ENCODE assay signal across 16 mouse cellular contexts in genomic region chr4:134455310-134455709, GRCm38 (mm10). TPM values are rescaled to one million over a fixed set of nuclear protein-coding genes. Genes with fewer than 3 reads are reported as not detected.
A peak's percentile ranks its signal among the peaks of the same experiment; 100 is the strongest.
DNase-seq lines count a peak whose midpoint lies in the region; ATAC-seq lines count a peak whose summit lies in the region.
"Had no signal": no experiment of that assay in that cellular context is flagged by ENCODE, and none has a peak within 500 bp of the region (broad histone marks: within the 10 kb centered on the region; RNA-seq: fewer than 3 reads in every experiment).

No protein-coding gene starts in this region.

- no peaks in the 10 kb centered on the region for H3K36me3 ChIP-seq in forebrain, embryonic 12.5 days (replicated peaks)
- no peaks in the 10 kb centered on the region for H3K36me3 ChIP-seq in forebrain, embryonic 11.5 days (ENCODE audit: control insufficient read depth, insufficient read depth, low read length)
- no peaks in the 10 kb centered on the region for H3K36me3 ChIP-seq in hindbrain, embryonic 16.5 days (ENCODE audit: control insufficient read depth, insufficient read depth, low read length)
- H3K36me3 ChIP-seq: embryonic facial prominence, embryonic 12.5 days; heart, embryonic 15.5 days; midbrain, embryonic 12.5 days; neural tube, embryonic 15.5 days had no signal

- H3K4me3 ChIP-seq in forebrain, embryonic 12.5 days (replicated peaks) = no peak overlapping the region
- H3K4me3 ChIP-seq in forebrain, embryonic 11.5 days (ENCODE audit: low read depth, low read length) = no peak overlapping the region
- H3K4me3 ChIP-seq in hindbrain, embryonic 16.5 days (ENCODE audit: low read length) = no peak overlapping the region
- H3K4me3 ChIP-seq: embryonic facial prominence, embryonic 12.5 days; heart, embryonic 15.5 days; midbrain, embryonic 12.5 days; neural tube, embryonic 15.5 days had no signal

- no peak for ATAC-seq in forebrain, embryonic 12.5 days (ENCODE audit: low FRiP score)
- no peak for ATAC-seq in forebrain, embryonic 11.5 days (replicated peaks; ENCODE audit: low FRiP score)
- ATAC-seq in hindbrain, embryonic 16.5 days = no peak
- ATAC-seq: forebrain, postnatal 0 days had no signal

- H3K9ac ChIP-seq in forebrain, embryonic 12.5 days = no peak overlapping the region
- H3K9ac ChIP-seq in forebrain, embryonic 11.5 days (ENCODE audit: low read length) = no peak overlapping the region
- no peak overlapping the region for H3K9ac ChIP-seq in hindbrain, embryonic 16.5 days (ENCODE audit: low read depth, low read length)
- H3K9ac ChIP-seq: embryonic facial prominence, embryonic 12.5 days; forebrain, postnatal 0 days; heart, embryonic 15.5 days; midbrain, embryonic 12.5 days; neural tube, embryonic 15.5 days had no signal

- peaks cover 13% of the 10 kb centered on the region for H3K27me3 ChIP-seq in forebrain, embryonic 12.5 days
- H3K27me3 ChIP-seq in forebrain, embryonic 11.5 days (ENCODE audit: control insufficient read depth, insufficient read depth, low read length) = no peaks in the 10 kb centered on the region
- no peaks in the 10 kb centered on the region for H3K27me3 ChIP-seq in hindbrain, embryonic 16.5 days (replicated peaks; ENCODE audit: control insufficient read depth, insufficient read depth, low read length)

- DNase-seq in forebrain, embryonic 11.5 days (ENCODE audit: low spot score) = no peak
- DNase-seq in 416B (ENCODE audit: low read depth) = peak; percentile 58
- DNase-seq in kidney, postnatal 10 days = peak; percentile 53
- DNase-seq in lung, postnatal 4 days = peak; percentile 44 to 47
- DNase-seq in urinary bladder, adult 18-20 months (ENCODE audit: low spot score in 2 of 2) = no peak
- no peak for DNase-seq in ovary, postnatal 14 days (ENCODE audit: low spot score)
- DNase-seq: adrenal gland, adult 8-10 months; cerebellum, adult 11-12 months; forebrain, postnatal 0 days; left cerebral cortex, postnatal 4 days had no signal

- no peaks in the 10 kb centered on the region for H3K9me3 ChIP-seq in forebrain, embryonic 12.5 days
- H3K9me3 ChIP-seq in forebrain, embryonic 11.5 days (ENCODE audit: control insufficient read depth, low read length) = no peaks in the 10 kb centered on the region
- no peaks in the 10 kb centered on the region for H3K9me3 ChIP-seq in hindbrain, embryonic 16.5 days (ENCODE audit: control insufficient read depth, low read length)
- H3K9me3 ChIP-seq: embryonic facial prominence, embryonic 12.5 days; heart, embryonic 15.5 days; midbrain, embryonic 12.5 days; neural tube, embryonic 15.5 days had no signal

- WGBS in forebrain, embryonic 12.5 days = 59% methylated on average over 6 of the region's 6 CpGs
- 55% methylated on average over 6 of the region's 6 CpGs for WGBS in forebrain, embryonic 11.5 days
- 56% methylated on average over 6 of the region's 6 CpGs for WGBS in hindbrain, embryonic 16.5 days

- H3K4me1 ChIP-seq in forebrain, embryonic 12.5 days = peaks cover 23% of the 10 kb centered on the region
- H3K4me1 ChIP-seq in forebrain, embryonic 11.5 days (replicated peaks; ENCODE audit: control insufficient read depth, insufficient read depth, low read length) = peaks cover 14% of the 10 kb centered on the region
- peaks cover 17% of the 10 kb centered on the region for H3K4me1 ChIP-seq in hindbrain, embryonic 16.5 days (ENCODE audit: control insufficient read depth, insufficient read depth, low read depth, low read length)

- H3K4me2 ChIP-seq in forebrain, embryonic 12.5 days = no peak overlapping the region
- no peak overlapping the region for H3K4me2 ChIP-seq in forebrain, embryonic 11.5 days (ENCODE audit: low read depth, low read length, severe bottlenecking)
- H3K4me2 ChIP-seq in hindbrain, embryonic 16.5 days (ENCODE audit: low read length) = no peak overlapping the region
- H3K4me2 ChIP-seq: embryonic facial prominence, embryonic 12.5 days; heart, embryonic 15.5 days; midbrain, embryonic 12.5 days; neural tube, embryonic 15.5 days had no signal

- 0 out of 2 replicates have a peak overlapping the region, but pooled peaks have one; percentile 2 for H3K27ac ChIP-seq in forebrain, embryonic 12.5 days
- no peak overlapping the region for H3K27ac ChIP-seq in forebrain, embryonic 11.5 days (ENCODE audit: low read depth, low read length)
- H3K27ac ChIP-seq in hindbrain, embryonic 16.5 days (ENCODE audit: low read depth, low read length) = no peak overlapping the region
- H3K27ac ChIP-seq: embryonic facial prominence, embryonic 12.5 days; heart, embryonic 15.5 days; midbrain, embryonic 12.5 days; neural tube, embryonic 15.5 days had no signal

RNA-seq across cellular contexts. Expression of gene Stmn1, which starts 12.8 kb away (rescaled TPM):
- 4,517 and 4,745 TPM in 2 replicates for polyA plus RNA-seq in forebrain, embryonic 12.5 days (2016; fragmentation: Nextera tagmentation; extraction: Ambion mirVana)
- polyA plus RNA-seq in forebrain, embryonic 11.5 days (2014; fragmentation: Nextera tagmentation; extraction: Ambion mirVana) = 3,131 and 3,150 TPM in 2 replicates
- polyA plus RNA-seq in hindbrain, embryonic 16.5 days (2015; fragmentation: Nextera tagmentation; extraction: Ambion mirVana) = 5,655 and 5,657 TPM in 2 replicates

RNA-seq across cellular contexts. Expression of gene Paqr7, which starts 41.2 kb away (rescaled TPM):
- polyA plus RNA-seq in forebrain, embryonic 12.5 days (2016; fragmentation: Nextera tagmentation; extraction: Ambion mirVana) = 3.8 and 4.9 TPM in 2 replicates
- 1.3 and 1.5 TPM in 2 replicates for polyA plus RNA-seq in forebrain, embryonic 11.5 days (2014; fragmentation: Nextera tagmentation; extraction: Ambion mirVana)
- 40.5 and 46.7 TPM in 2 replicates for polyA plus RNA-seq in hindbrain, embryonic 16.5 days (2015; fragmentation: Nextera tagmentation; extraction: Ambion mirVana)

RNA-seq across cellular contexts. Expression of gene Aunip, which starts 55.5 kb away (rescaled TPM):
- 14.1 and 15.4 TPM in 2 replicates for polyA plus RNA-seq in forebrain, embryonic 12.5 days (2016; fragmentation: Nextera tagmentation; extraction: Ambion mirVana)
- polyA plus RNA-seq in forebrain, embryonic 11.5 days (2014; fragmentation: Nextera tagmentation; extraction: Ambion mirVana) = 8.7 and 9.3 TPM in 2 replicates
- 2.4 and 2.9 TPM in 2 replicates for polyA plus RNA-seq in hindbrain, embryonic 16.5 days (2015; fragmentation: Nextera tagmentation; extraction: Ambion mirVana)

RNA-seq across cellular contexts. Expression of gene Pafah2, which starts 59.2 kb away (rescaled TPM):
- polyA plus RNA-seq in forebrain, embryonic 12.5 days (2016; fragmentation: Nextera tagmentation; extraction: Ambion mirVana) = 7.2 and 8.3 TPM in 2 replicates
- 7.2 and 8.8 TPM in 2 replicates for polyA plus RNA-seq in forebrain, embryonic 11.5 days (2014; fragmentation: Nextera tagmentation; extraction: Ambion mirVana)
- polyA plus RNA-seq in hindbrain, embryonic 16.5 days (2015; fragmentation: Nextera tagmentation; extraction: Ambion mirVana) = 7.8 and 8.5 TPM in 2 replicates

Comparison
In these comparisons a context has a peak if more than half of its experiments do, and no peak if none do; other contexts are left out.
1. DNase-seq: peak in 416B (single experiment), kidney, postnatal 10 days (single experiment) and lung, postnatal 4 days (2 of 2); none in forebrain, embryonic 11.5 days (single experiment), urinary bladder, adult 18-20 months (0 of 2) and ovary, postnatal 14 days (single experiment).